Mouse (Mus musculus) retina, embryonic 14.5 days (tissue): Measurements from ENCODE around the gene Cnn1.

ENCODE experiments used
- DNase-seq: peaks from one replicate; pipeline ENCODE4 v3.0.0-alpha.2; 2015; ENCODE audit warnings: low spot score

Cnn1 gene

DNA sequence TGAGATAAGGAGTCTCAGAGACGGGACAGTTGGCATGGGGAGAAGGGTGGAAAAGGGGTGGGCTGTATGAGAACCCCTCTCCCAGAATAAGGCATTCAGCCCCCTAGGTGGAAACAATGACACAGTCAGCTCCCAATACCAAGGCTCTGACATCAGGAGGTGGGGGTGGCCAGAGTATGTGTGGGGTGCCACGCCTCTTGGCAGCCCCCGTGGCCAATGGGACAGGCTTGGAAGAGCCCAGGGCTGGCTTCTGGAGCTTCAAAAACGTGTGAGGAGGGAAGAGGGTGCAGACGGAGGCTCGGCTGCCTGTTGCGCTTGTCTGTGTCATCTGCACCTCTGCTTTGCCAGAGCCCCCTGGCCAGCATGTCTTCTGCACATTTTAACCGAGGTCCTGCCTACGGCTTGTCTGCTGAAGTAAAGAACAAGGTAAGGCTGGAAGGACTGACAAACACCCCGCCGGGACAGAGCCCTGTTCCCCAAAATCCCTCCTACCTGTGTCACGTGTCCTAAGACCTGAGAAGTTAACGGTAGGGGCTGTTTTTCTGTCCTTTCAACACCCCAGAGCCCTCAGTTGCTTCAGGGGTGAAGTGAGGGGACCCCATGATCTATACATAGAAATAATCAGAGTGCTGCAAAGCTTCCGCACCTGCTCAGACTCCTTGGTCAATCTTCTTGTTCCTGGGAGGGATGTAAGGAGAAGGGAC, at the start of gene Cnn1:
Gene Cnn1, plus strand, starts transcription at position 224 of the 704 bp plus-strand sequence.
- DNase-seq, result no peak

DNA sequence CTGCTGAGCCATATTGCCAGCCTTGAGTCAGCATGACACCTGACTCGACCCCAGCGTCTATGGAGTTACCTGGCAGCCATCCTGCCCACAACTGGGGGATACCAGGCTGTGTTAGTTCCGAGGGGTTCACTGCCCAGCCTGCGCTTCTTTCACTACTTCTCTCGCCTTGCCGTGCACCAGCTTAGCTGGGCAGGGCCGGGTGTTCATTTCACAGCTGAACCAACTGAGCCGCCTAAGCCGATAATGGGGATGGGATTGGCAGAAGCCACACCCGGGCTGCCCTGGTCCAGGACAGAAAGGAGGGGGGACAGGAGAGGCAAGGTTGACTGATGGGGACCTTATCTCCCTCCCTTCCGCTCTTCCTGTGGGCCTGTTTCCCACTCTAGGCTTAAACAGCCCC, 49.7 kb upstream of the Cnn1 start:
- peak; percentile 44 for DNase-seq

DNA sequence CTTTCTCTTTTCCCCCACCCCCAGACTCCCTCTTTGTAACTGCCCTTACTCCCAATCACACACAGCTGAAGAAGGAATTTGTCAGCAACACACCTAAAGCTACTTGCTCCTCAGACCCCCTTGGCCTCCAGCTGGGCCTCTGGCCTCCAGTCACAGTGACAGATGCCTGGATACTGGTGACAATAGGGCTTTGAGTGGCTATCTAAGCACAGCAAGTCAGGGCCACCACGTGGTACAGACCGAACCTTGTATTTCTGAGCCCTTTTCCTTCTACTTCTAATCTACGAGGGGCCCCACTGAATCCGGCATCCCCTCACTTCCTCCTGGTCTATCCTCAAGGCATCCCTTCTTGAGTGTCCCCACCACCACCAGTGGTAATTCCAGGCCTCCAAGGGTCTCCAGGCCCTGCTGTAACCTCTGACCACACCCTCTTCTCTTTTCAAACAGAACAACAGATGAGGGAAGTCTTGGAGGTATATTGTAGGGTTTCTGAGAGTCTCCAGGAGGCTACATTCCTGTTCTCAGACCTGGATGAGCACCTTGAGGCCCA, 49.2 kb upstream of the Cnn1 start:
- peak; percentile 47 for DNase-seq

DNA sequence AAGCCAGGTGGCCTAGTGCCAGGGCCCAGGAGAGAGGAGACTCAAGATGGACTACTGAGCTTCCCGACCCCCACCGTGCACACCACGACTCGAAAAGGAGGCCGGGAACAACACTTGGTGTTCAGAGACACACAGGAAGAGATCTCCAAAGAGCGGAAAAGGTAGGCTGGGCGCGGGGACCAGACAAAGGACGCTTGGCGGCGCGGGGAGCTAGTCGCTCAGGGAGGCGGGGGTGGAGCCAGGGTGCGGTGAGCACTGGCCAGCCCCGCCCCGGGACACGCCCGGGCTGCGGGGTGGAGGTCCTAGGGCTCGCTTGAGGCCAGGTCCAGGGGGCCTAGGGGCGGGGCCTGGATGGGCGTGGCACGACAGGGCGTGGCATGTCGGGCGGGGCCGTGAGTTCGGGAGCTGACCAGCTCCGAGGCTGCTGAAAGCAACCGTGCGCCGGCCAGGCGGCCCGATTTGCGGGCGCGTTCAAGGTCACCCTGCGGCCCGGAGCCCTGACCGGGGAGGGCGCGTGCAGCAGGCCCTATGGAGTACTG, 48.6 kb upstream of the Cnn1 start:
- DNase-seq, result peak; percentile 75

DNA sequence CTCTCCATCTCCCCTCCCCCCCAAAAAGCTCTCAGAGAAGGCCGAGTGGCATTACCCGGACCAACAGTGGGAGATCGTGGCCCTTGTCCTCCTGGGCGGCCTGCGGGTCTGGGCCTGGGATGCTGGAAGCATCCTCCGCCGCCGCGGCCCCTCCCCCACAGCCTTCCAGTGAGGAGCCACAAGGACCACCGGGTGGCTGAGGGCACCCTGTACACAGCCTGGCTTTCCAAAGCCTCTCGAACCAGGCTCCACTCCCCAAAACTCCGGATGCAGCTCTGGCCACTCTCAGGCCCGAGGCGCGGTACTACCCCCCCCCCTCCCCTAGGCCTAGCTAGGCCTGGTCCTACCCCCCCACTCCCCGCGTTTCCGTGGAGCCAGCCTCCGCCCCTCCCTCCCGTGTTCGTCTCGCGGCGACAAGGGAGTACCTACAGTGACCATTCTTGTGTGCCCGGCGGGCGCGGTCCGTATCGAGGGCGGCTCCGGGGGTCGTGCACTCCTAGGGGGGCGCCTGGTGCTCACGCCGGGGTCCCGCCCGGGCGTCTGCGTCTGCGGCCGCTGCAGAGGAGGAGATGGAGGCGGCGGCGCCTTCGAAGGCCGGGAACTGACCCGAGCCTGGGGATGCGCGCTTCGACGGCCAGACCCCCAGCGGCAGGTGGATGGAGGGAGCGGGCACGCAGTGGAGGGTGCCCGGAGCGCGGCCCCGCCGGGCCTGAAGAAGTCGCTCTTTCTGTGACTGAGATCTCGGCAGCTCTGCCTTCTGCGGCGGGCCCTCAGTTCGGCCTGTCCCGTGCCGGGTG, 47.7 kb upstream of the Cnn1 start:
- peak; percentile 43 for DNase-seq

DNA sequence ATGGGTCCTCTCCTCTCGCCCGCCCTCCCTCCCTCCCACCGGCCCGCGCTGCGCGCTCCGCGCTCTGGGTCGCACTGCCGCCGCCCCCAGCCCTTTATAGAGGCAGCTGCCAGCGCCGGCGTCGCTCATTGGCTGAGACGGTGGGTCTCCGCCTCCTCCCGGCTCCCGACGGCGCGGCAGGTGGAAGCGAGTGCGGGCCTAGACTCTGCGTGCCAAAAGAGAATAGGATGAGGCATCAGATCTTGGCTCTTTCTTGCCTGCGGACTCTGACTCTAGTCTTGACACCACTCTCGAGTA, 47.1 kb upstream of the Cnn1 start, which contains the start of gene Elavl3:
Gene Elavl3, minus strand, starts transcription at position 66 of the 297 bp plus-strand sequence.
- DNase-seq, result peak; percentile 80

DNA sequence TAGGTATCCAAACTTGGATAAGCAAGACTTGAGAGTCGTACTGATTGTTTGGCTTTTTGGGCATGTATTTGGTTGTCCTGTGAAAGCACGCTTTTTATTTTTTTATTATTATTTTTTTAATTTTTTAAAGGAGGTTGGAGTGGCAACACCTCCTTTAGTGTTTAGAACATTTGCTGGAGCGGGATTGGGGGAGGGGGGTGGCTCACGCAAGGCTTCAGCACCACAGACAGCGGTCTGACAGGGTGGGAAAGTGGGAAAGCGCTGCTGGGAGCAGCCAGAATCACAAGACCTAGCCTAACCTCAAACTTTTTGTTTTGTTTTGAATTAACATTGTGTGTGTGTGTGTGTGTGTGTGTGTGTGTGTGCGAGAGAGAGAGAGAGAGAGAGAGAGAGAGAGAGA, 45.4 kb upstream of the Cnn1 start:
- no peak for DNase-seq

DNA sequence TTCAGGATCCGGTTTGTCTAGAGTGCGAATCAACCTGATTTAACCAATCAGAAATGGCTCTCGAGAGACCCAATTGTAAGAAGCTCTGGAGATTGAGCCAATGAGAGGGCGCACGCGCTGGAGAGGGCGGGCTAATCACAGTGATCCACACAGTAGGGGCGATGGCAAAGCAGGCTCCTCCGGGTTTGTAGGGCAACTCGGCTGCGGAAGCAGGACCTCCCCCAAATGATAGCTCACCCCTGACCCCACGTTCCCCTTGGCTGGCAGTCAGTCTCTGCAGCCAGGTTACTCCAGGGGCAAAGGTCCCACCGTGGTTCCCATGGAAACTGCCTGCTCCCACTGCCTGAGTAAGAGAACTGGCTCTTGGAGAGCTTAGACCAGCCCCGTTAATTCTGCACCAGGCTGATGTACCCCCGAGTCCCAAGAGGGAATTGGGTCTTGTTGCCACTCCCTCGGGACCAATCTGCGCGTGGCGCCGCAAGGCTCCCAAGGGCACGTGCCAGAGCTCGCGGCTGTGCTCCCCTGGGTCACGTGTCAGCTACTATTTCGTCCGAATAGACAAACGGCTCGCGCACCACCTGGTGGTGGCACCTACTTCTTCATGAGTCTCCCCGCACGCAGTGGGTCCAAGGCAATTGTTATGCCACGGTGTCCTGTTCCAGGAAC, 44.5 kb upstream of the Cnn1 start:
- peak; percentile 85 for DNase-seq

DNA sequence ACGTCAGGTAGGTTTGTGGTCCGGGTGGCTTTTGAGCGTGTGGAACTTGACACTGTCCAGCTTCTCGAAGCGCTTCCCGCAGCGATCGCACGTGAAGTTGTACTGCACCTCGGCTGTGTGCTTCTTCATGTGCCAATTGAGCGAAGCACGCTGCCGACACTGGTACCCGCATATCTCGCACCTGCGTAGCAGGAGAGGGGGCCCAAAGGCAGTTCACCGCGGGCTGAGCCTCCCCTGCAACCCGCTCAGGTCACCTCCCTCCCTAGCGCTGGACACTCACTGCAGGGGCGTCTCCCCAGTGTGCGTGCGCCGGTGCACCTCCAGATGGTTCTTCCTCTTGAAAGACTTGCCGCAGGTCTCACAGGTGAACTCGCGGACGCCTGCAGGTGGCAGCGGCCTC, 43.3 kb upstream of the Cnn1 start:
- DNase-seq, result no peak

DNA sequence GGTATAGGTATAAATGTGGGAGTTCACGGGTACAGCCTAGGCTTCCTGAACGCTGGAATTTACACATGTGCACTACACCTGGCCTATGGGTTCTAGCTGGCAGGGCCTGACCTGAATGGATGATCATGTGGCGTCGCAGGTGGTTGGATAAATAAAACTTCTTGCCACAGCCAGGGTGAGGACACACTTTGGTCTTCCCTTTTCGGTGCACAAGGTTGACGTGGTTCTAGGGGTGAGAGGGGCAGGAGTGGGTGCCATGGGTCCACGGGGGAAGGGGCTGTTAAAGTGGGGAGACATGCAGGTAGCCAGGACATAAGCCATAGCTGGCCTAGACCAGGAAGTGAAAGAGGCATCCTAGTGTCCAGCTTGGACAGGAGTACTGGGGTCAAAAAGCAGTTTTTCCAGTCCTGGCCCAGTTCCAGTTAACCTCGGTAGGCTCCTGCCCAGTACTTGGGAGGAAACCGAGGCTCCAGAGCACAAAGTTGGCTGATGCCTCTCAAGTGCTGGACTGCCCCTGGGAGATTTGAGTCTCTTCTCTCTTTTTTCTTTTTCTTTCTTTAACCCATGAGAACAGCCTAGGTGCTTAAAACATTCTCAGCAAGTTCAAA, 42.6 kb upstream of the Cnn1 start:
- DNase-seq, result no peak

DNA sequence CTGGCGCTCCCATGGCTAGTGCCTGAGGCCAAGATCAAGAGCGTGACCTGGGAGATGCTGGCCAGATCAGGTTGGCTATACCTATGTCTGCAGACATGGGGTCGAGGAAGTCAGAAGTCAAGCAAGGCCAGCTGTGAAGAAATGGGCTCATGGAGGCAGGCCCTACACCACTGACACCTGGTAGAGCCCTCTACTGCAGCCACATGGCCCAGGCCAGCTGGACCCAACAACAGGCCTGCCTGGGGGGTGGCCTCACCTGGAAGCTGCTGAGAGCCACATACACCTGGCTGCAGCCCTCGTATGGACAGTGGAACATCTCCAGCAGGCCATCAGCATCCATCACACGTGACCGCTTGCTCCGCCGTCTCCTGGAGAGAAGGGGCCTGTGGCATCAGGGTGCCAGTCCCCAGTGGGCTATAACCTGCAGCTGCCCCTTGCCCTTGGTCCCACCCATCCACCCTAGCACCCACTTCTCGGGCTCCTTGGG, 41.9 kb upstream of the Cnn1 start:
- no peak for DNase-seq

DNA sequence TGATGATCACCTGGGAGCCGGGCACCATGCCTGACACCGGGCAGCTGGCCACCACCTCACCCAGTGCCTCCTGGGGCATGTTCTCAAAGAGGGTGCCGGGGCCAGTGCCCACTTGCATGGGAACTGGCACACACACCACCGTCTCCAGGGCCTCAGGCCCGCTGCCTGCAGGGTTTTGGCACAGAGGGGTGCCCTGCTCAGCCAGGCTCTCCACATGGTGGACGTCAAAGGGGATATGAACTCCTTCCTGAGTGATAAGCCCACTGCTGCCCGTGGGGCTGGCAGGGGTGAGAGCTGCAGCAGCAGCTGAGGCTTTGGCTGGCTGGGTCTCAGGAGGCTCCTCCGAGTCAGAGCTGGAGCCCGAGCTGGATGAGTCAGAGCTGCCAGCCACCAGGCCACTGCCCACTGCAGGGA, 41.0 kb upstream of the Cnn1 start:
- DNase-seq, result no peak

DNA sequence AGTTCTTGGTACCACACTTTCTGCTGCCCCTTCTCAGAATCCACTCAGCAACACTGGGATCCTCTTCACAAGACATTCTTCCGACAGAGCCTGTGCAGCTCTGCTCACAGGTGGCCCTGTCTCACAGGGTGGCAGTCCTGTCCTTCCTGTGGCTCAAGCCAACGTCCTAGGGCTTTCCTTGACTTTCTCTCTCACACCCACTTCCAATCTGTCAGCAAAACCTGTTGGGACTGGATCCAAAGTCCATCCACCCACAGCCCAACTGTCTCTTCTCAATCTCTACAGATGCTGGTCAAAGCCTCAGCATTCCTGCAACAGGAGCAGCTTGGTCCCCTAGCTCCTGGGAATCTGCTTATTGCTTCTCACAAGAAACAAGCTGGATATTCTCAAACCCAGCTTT, 37.7 kb upstream of the Cnn1 start:
- DNase-seq, result no peak

DNA sequence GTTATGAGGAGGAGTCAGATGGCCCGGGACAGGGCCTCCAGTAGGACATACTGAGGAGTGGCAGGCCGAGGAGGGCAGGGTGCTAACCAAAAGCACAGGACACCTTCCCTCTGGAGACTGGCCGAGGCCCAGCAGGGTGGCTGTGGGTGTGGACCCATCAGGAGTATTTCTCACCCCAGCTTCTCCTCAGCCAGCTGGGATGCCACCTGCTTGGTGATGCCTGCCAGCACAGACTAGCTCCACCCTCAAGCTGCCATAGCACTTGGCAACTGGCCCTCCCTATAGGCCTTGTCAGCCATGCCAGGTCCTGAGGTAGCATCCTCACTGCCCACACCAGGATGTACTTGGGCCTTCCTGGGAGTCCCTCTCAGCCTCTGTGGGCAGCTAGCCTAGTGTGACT, 34.7 kb upstream of the Cnn1 start:
- DNase-seq, result no peak

DNA sequence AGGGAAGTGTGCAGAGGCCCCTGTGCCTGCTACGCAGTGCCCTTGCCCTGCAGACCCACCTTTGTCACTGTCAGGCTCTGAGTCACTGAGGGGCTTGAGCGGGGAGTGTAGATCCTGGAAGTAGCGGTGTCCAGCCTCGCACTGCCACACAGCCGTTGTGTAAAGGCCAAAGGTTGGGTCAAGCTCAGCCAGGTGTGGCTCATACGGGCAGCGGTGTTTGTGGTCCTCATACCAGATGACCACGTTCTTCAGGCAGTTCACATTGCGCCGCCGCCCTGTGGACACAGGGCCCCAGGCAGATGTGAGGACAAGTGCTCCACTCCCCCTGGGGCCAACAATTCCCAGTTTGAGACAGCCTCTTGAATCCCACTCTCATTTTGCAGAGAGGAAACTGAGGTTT, 33.4 kb upstream of the Cnn1 start:
- DNase-seq, result no peak

DNA sequence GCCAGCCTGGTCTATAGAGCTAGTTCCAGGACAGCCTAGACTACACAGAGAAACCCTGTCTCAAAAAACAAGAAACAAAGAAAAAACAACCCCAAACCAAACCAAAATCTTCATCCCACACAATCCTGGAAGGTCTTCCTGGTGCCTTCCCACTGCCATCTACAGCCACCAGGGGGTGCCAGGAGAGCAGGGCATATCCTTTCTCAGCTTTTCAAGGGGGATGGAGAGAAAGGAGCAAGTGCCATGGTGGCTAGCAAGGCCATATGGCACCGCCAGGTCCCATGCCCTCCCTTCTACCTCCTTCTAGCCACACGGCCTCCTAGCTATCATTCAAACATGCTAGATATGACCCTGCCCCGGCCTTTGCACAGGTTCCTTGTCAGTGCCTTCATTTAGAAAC, 32.6 kb upstream of the Cnn1 start:
- peak; percentile 70 for DNase-seq

DNA sequence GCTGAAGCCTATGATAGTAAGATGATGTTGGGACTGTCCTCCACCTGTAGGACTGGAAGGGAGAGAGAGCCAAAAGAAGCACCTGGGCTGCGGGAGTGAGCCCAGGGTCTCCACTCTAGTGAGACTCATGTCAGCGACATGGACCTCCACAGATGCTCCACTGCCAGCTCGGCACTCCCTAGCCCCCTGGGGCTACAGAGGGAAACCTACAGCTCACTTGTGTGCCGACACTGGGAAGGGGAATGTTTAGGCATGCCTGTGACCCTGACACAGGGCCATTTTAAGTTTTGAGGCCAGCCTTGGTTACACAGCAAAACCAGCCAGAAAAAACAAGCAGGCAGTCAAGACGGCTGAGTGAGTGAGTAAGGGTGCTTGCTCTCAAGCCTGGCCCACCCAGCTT, 31.8 kb upstream of the Cnn1 start:
- DNase-seq, result no peak

DNA sequence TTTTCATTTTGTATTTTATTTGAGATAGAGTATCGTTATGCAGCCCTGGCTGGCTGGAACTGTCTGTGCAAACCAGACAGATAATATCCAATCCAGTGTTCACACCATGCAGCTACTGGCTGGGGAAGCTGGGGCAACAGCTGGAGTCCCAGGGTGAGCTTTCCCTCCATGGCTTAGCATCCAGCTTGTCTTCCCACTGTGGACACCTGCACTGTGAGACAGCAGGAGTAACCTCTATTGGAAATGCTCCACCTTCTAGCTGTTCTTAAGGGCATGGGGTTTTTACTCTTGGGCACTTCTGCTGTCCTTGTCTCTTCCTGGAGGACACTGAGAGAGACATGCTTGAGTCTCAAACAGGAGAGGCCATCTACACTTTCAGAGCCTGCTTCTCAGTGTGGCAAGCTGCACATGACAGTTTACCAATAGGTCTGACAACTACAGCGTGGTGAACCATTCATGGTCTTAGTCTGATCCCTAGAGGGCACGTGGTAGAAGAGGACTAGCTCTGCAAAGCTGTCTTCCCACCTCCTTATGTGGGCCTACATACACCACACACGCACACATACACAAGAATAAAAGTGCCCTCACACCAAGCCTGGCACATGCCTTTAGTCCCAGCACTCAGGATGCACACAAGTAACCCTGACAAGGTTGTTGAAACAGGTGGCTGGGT, 29.0 kb upstream of the Cnn1 start:
- DNase-seq, result no peak

DNA sequence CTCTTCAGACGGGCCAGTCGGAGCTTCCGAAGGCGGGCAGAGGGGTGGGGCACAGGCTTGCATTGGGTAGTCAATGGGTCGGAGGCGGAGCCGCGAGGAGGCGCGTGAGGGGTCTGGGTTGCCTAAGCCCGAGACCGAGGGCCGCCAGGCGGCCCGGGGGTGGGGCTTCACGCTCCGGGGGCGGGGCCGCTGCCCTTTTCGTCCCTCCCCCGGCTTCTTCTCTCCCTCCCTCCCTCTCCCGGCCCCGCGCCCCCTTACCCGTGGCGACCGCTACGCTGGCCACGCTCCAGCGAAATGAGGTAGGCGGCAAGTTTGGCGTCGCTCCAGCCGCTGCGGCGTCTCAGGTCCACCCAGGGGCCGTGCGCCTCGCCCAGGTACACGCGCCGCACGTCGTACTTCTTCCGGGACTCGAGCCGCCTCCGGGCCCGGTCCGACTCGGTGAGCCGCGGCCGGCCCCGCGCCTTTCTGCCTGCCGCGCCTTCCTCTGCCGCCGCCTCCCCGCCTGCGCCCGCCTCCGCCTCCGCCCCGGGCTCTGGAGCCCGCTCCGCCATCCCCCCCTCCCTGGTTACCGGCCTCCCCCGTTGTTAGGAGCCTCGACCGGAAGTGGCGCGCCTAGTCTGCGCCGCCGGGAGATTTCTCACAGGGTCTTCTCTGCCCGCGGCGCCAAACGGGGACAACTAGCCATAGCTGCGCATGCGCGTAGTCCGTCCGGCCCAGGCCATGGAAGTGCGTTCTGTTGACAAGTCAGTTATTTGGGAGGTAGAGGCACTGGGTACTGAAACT, 28.0 kb upstream of the Cnn1 start, which contains the start of the genes Gm49318 and Zfp653:
Gene Gm49318, minus strand, starts transcription at position 469 of the 783 bp plus-strand sequence.
Gene Zfp653, minus strand, starts transcription at position 586 of the 783 bp plus-strand sequence.
- peak; percentile 99 for DNase-seq

DNA sequence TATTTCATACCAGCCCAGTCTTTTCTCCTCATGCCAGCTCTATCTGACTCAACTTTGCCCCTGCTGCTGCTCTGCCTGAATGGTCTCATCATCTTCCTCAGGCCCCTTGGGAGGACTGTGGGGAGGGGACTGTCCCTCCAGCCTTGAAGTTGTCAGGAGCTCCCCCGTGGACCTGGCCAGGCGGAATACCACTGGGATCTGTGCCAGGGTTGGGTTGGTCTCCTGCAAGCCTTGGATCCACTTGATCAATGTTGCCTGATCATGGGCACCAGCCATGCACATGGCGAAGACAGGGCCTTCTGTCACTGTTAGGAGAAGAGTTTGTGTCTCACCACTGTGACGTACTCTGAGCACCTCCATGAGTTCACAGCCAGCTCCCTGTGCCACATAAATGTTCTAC, 26.7 kb upstream of the Cnn1 start:
- DNase-seq, result no peak
